Mouse (Mus musculus): ENCODE measurements around the gene Jmjd4. TPM values are rescaled to one million over a fixed set of nuclear protein-coding genes. Genes with fewer than 3 reads are reported as not detected.

Gene Jmjd4
- polyA plus RNA-seq, 1 experiment from 2014 or later, result 16.6 TPM

GRCm38 (mm10) chr11:59456346-59456745 is 6.5 kb downstream of the Jmjd4 start:
- Histone ChIP-seq H3K4me2 (ENCODE audit: low read length) (no peak overlapping the region), H3K36me3 (ENCODE audit: control insufficient read depth, insufficient read depth, low read length) (peaks cover 72% of the 10 kb centered on the region), H3K27ac (replicated peaks; ENCODE audit: low read depth, low read length) (no peak overlapping the region), H3K4me1 (ENCODE audit: control insufficient read depth, insufficient read depth, low read length) (0 out of 2 replicates have a peak, but pooled peaks cover under 1% of the 10 kb centered on the region), H3K9ac (replicated peaks; ENCODE audit: low read length) (no peak overlapping the region), H3K27me3 (ENCODE audit: control insufficient read depth, insufficient read depth, low read length) (no peaks in the 10 kb centered on the region), H3K9me3 (ENCODE audit: control insufficient read depth, low read length) (no peaks in the 10 kb centered on the region), H3K4me3 (replicated peaks; ENCODE audit: low read depth, low read length) (no peak overlapping the region)
- no peak for ATAC-seq (ENCODE audit: low FRiP score, low TSS enrichment)
- no peak for DNase-seq
- whole genome bisulfite sequencing, result 91% methylated on average over 2 of the region's 2 CpGs

- Histone ChIP-seq H3K4me2 (ENCODE audit: low read length) (no peak overlapping the region), H3K9ac (replicated peaks; ENCODE audit: low read length) (no peak overlapping the region), H3K4me1 (ENCODE audit: control insufficient read depth, insufficient read depth, low read length) (no peaks in the 10 kb centered on the region), H3K9me3 (ENCODE audit: control insufficient read depth, low read length) (no peaks in the 10 kb centered on the region), H3K27me3 (ENCODE audit: control insufficient read depth, insufficient read depth, low read length) (no peaks in the 10 kb centered on the region), H3K4me3 (replicated peaks; ENCODE audit: low read depth, low read length) (no peak overlapping the region), H3K36me3 (ENCODE audit: control insufficient read depth, insufficient read depth, low read length) (peaks cover 73% of the 10 kb centered on the region), H3K27ac (replicated peaks; ENCODE audit: low read depth, low read length) (no peak overlapping the region)
- DNase-seq (no peak), ATAC-seq (ENCODE audit: low FRiP score, low TSS enrichment) (no peak)
- WGBS, result 97% methylated on average over 2 of the region's 2 CpGs
Observed at GRCm38 (mm10) chr11:59456891-59457290, 7.0 kb downstream of the Jmjd4 start.

DNA sequence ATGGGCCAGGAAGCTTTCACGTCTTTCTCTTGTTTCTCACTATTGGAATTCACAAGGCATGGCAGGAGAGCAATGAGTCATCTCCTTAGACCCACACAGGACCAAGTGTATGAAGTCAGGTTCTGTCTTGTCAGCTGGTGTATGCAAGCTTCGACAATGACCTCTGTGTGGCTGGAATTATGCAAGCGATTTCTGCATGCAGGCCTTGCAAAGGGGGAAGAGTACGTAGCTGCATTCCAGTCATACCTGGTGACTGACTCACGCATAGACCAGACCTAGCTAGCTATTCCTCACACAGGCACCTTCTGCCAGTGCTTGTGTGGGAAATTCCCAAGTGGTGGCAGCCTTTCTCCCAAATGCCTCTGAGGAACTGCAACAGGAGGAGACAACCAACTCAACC is 9.1 kb downstream of the Jmjd4 start:
- DNase-seq (no peak), ATAC-seq (ENCODE audit: low FRiP score, low TSS enrichment) (no peak)

DNA sequence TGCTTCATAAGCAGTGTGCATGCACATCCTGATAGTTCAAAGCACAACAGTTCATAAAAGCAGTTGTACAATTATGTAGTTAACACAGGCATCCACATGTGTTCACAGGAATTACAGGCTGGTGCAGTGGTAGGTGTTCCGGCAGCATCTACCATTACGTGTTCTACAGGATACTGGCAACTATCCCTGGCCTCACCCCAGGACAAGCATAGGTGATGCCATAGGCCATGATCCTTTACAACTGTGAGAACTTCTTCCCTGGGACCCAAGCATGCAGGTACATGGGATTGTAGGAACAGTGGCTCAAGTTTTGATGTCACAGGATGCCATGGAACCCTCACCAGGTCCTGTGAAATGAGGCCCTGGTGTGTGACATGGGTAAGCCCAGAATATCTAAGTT is 10.6 kb downstream of the Jmjd4 start:
- Histone ChIP-seq H3K9me3 (ENCODE audit: control insufficient read depth, low read length) (peaks cover 27% of the 10 kb centered on the region), H3K36me3 (ENCODE audit: control insufficient read depth, insufficient read depth, low read length) (peaks cover 72% of the 10 kb centered on the region), H3K27me3 (ENCODE audit: control insufficient read depth, insufficient read depth, low read length) (no peaks in the 10 kb centered on the region), H3K4me3 (replicated peaks; ENCODE audit: low read depth, low read length) (no peak overlapping the region), H3K4me1 (ENCODE audit: control insufficient read depth, insufficient read depth, low read length) (no peaks in the 10 kb centered on the region), H3K27ac (replicated peaks; ENCODE audit: low read depth, low read length) (no peak overlapping the region), H3K9ac (replicated peaks; ENCODE audit: low read length) (no peak overlapping the region), H3K4me2 (ENCODE audit: low read length) (no peak overlapping the region)
- ATAC-seq (ENCODE audit: low FRiP score, low TSS enrichment), result no peak
- no peak for DNase-seq
- WGBS, result 92% methylated on average over 2 of the region's 2 CpGs

More for the DNA sequence above, 9.1 kb downstream of the Jmjd4 start:
- Histone ChIP-seq H3K27me3 (ENCODE audit: control insufficient read depth, insufficient read depth, low read length) (no peaks in the 10 kb centered on the region), H3K9ac (replicated peaks; ENCODE audit: low read length) (no peak overlapping the region), H3K4me3 (replicated peaks; ENCODE audit: low read depth, low read length) (no peak overlapping the region), H3K9me3 (ENCODE audit: control insufficient read depth, low read length) (peaks cover 19% of the 10 kb centered on the region), H3K4me2 (ENCODE audit: low read length) (no peak overlapping the region), H3K27ac (replicated peaks; ENCODE audit: low read depth, low read length) (no peak overlapping the region), H3K36me3 (ENCODE audit: control insufficient read depth, insufficient read depth, low read length) (peaks cover 78% of the 10 kb centered on the region), H3K4me1 (ENCODE audit: control insufficient read depth, insufficient read depth, low read length) (no peaks in the 10 kb centered on the region)
- 71% methylated on average over 5 of the region's 5 CpGs for WGBS

DNA sequence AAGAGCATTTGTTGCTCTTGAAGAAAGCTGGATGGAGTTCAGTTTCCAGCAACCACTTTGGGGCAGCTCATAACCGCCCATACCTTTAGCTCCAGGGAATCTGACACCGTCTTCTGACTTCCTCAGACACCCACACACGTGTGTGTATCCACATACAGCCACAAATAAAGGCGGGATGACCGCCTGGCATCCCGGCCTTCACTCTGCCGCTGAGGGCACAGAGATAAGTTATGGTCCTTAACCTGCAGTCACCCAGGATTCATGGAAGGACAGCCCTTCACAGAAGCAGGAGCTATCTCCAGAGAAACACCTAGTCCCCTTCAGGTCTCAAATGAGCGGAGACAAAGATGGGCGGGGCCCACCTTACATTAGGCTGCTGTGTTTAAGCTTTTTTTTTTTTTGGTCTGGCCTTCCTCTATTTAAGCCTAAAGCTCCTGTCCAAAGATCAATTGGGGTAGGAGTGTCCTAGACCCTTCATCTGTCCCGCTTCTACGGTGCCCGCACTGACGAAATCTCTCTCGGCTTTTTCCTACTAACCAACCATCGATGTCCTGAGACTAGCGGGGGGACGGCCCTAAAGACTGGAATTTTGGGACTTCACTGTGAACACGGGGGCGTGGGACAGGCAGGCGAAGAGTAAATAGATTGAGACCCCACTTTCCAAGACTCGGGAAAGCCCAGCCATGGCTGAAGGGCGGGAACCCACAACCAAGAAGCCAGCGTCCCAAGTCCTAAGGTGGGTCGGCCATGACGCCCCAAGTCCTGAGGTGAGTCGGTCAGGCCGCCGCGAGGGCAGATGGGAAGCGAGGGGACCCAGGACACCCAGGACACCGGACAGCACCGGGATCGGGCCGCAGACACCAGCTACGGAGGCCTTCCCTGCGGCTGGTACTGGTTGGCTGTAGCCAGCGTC is 21.8 kb downstream of the Jmjd4 start:
- peak overlapping the region; percentile 78 for H3K27ac ChIP-seq (replicated peaks; ENCODE audit: low read depth, low read length)
- no peaks in the 10 kb centered on the region for H3K36me3 ChIP-seq (ENCODE audit: control insufficient read depth, insufficient read depth, low read length)
- H3K4me3 ChIP-seq (replicated peaks; ENCODE audit: low read depth, low read length), result peak overlapping the region; percentile 93
- peak overlapping the region; percentile 94 for H3K9ac ChIP-seq (replicated peaks; ENCODE audit: low read length)
- ATAC-seq (ENCODE audit: low FRiP score, low TSS enrichment), result peak; percentile 70
- 8% methylated on average over 37 of the region's 37 CpGs for WGBS
- no peaks in the 10 kb centered on the region for H3K9me3 ChIP-seq (ENCODE audit: control insufficient read depth, low read length)
- peak; percentile 27 for DNase-seq
- H3K4me1 ChIP-seq (ENCODE audit: control insufficient read depth, insufficient read depth, low read length), result peaks cover 7% of the 10 kb centered on the region; the same call in 1 of the 2 replicates
- peak overlapping the region; percentile 84 for H3K4me2 ChIP-seq (ENCODE audit: low read length)
- H3K27me3 ChIP-seq (ENCODE audit: control insufficient read depth, insufficient read depth, low read length), result no peaks in the 10 kb centered on the region

DNA sequence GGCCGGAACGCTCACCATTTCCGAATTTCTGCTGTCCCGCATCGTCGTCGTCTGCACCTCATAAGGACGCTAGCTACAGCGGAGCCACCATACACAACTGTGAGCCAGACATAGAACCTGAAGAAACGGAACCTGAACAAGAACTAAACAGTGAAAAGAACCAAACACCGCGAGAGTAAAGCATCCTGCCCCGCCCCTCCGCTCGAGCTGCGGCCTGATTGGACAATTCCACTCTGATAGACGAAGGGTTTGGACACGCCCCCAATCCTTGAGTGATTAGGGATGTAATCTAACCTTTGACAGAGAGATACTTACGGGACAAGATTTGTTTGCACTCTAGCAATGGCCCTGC is 22.5 kb downstream of the Jmjd4 start, which contains the start of gene Zfp867:
Gene Zfp867 (minus strand): TSS at position 149 of the 352 bp plus-strand sequence.
- ATAC-seq (ENCODE audit: low FRiP score, low TSS enrichment) (peak; percentile 91), DNase-seq (peak; percentile 96)
- H3K4me3 ChIP-seq (replicated peaks; ENCODE audit: low read depth, low read length), result peak within 1 kb of the TSS; percentile 93
- H3K9me3 ChIP-seq (ENCODE audit: control insufficient read depth, low read length), result no peaks in the 10 kb centered on the region
- peak within 1 kb of the TSS; percentile 94 for H3K9ac ChIP-seq (replicated peaks; ENCODE audit: low read length)
- no peaks in the 10 kb centered on the region for H3K36me3 ChIP-seq (ENCODE audit: control insufficient read depth, insufficient read depth, low read length)
- H3K4me1 ChIP-seq (ENCODE audit: control insufficient read depth, insufficient read depth, low read length), result peaks cover 7% of the 10 kb centered on the region; the same call in 1 of the 2 replicates
- WGBS, result under 1% methylated on average over 19 of the region's 19 CpGs
- peak within 1 kb of the TSS; percentile 78 for H3K27ac ChIP-seq (replicated peaks; ENCODE audit: low read depth, low read length)
- H3K4me2 ChIP-seq (ENCODE audit: low read length), result peak within 1 kb of the TSS; percentile 84
- H3K27me3 ChIP-seq (ENCODE audit: control insufficient read depth, insufficient read depth, low read length), result no peaks in the 10 kb centered on the region

DNA sequence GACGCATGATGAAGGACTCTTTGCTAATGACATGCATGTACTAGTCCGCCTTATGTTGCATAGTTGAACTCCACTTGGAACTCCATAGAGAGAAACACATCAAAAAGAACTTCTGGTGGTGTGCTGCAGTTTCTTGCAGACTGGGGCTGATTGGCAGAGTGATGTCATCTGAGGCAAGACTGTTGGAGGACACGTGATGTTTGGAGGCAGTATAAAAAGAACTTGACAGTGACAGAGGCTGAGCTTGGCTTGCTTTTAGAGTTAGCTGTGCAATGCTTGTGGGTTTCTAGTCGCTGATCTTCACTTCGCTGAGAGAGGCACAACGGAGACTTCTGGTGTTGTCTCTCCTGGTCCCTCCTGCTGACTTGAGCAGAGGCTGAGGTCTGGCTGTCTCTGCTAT is 27.4 kb downstream of the Jmjd4 start:
- 72% methylated on average over 6 of the region's 6 CpGs for WGBS
- no peaks in the 10 kb centered on the region for H3K4me1 ChIP-seq (ENCODE audit: control insufficient read depth, insufficient read depth, low read length)
- H3K9me3 ChIP-seq (ENCODE audit: control insufficient read depth, low read length), result no peaks in the 10 kb centered on the region
- H3K4me3 ChIP-seq (replicated peaks; ENCODE audit: low read depth, low read length), result no peak overlapping the region
- DNase-seq (no peak), ATAC-seq (ENCODE audit: low FRiP score, low TSS enrichment) (no peak)
- H3K9ac ChIP-seq (replicated peaks; ENCODE audit: low read length), result no peak overlapping the region
- H3K4me2 ChIP-seq (ENCODE audit: low read length), result no peak overlapping the region
- H3K27me3 ChIP-seq (ENCODE audit: control insufficient read depth, insufficient read depth, low read length), result no peaks in the 10 kb centered on the region
- H3K27ac ChIP-seq (replicated peaks; ENCODE audit: low read depth, low read length), result no peak overlapping the region
- H3K36me3 ChIP-seq (ENCODE audit: control insufficient read depth, insufficient read depth, low read length), result no peaks in the 10 kb centered on the region

DNA sequence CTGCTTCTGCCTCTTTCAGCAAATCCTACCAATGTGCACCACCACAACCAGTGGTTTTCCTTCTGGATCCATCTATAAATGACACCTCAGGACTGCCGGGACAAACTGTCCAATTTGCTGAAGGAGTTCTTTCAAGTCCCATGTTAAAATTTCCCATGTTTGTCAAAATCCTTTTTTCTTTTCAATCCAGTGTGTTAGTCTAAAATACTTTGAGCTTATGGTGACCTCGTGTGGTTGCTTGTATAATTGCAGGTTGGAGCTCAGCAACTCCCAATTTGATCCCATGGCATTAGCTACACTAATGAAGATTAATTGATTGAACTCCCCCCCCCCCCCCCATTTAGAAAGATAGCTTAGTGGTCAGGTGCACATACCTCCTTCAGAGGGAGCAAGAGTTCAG is 33.4 kb downstream of the Jmjd4 start:
- H3K27me3 ChIP-seq (ENCODE audit: control insufficient read depth, insufficient read depth, low read length), result no peaks in the 10 kb centered on the region
- WGBS, result 10% methylated on average over 2 of the region's 2 CpGs
- no peaks in the 10 kb centered on the region for H3K9me3 ChIP-seq (ENCODE audit: control insufficient read depth, low read length)
- H3K4me3 ChIP-seq (replicated peaks; ENCODE audit: low read depth, low read length), result no peak overlapping the region
- no peak for ATAC-seq (ENCODE audit: low FRiP score, low TSS enrichment)
- peak; percentile 87 for DNase-seq
- no peaks in the 10 kb centered on the region for H3K4me1 ChIP-seq (ENCODE audit: control insufficient read depth, insufficient read depth, low read length)
- no peak overlapping the region for H3K4me2 ChIP-seq (ENCODE audit: low read length)
- H3K9ac ChIP-seq (replicated peaks; ENCODE audit: low read length), result no peak overlapping the region
- H3K27ac ChIP-seq (replicated peaks; ENCODE audit: low read depth, low read length), result no peak overlapping the region
- H3K36me3 ChIP-seq (ENCODE audit: control insufficient read depth, insufficient read depth, low read length), result peaks cover 31% of the 10 kb centered on the region

DNA sequence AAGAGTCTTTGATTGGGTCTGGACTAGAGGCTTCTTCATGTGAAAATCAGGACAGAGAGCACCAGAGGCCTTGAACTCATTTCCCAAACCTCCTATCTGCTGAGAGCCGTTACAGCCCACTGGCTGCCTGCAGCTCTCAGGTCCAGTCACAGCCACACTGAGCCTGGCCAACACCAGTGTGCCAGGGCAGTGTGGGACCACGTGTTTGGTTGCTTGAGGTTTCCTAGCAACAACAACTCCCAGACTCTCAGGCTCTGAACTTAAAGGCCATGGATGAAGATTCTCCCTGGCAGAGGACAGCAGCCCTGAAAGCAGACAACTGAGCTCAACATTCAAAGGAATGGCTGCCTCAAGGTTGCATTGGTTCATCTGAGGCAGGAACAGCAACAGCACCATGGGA is 35.8 kb downstream of the Jmjd4 start:
- 63% methylated on average over 2 of the region's 2 CpGs for WGBS
- Histone ChIP-seq H3K27me3 (ENCODE audit: control insufficient read depth, insufficient read depth, low read length) (no peaks in the 10 kb centered on the region), H3K27ac (replicated peaks; ENCODE audit: low read depth, low read length) (no peak overlapping the region), H3K4me3 (replicated peaks; ENCODE audit: low read depth, low read length) (no peak overlapping the region), H3K4me2 (ENCODE audit: low read length) (no peak overlapping the region), H3K4me1 (ENCODE audit: control insufficient read depth, insufficient read depth, low read length) (no peaks in the 10 kb centered on the region), H3K9ac (replicated peaks; ENCODE audit: low read length) (no peak overlapping the region), H3K36me3 (ENCODE audit: control insufficient read depth, insufficient read depth, low read length) (peaks cover 51% of the 10 kb centered on the region), H3K9me3 (ENCODE audit: control insufficient read depth, low read length) (no peaks in the 10 kb centered on the region)
- no peak for DNase-seq
- no peak for ATAC-seq (ENCODE audit: low FRiP score, low TSS enrichment)

All from midbrain, embryonic 14.5 days (tissue).